Mouse (Mus musculus): ENCODE data around the gene Lsm14b.

DNA sequence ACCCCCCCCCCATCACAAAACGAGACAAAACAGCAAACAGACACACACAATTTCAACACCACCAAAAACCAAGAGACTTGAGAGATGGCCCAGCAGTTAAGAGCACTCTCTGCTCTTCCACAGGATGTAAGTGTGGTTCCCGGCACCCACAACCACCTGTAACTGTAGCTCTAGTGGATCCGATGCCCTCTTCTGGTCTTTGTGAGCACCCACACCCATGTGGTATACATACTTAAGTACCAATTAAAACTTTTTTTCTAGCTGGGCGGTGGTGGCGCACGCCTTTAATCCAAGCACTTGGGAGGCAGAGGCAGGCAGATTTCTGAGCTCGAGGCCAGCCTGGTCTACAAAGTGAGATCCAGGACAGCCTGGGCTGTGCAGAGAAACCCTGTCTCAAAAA, 14.1 kb upstream of the Lsm14b start:
- no peak for TF ChIP-seq POLR2A (IDR thresholded peaks at IDR 0.05; ENCODE audit: insufficient read depth, low read length)
- TF ChIP-seq EP300 (IDR thresholded peaks at IDR 0.05; ENCODE audit: insufficient read depth, low read depth, low read length): no peak

All from ES-Bruce4 (cell line).